Mouse (Mus musculus) embryonic facial prominence, embryonic 14.5 days (tissue): ENCODE measurements around the gene Atf7. TPM values are rescaled to one million over a fixed set of nuclear protein-coding genes. Genes with fewer than 3 reads are reported as not detected.

Source experiments
- ATAC-seq: fragments of 200-750 bp; cut with Nextera tagmentation; 2 replicates; pipeline ENCODE4 v1.8.0; 2017; ENCODE audit warnings: low read depth, moderate number of reproducible peaks, moderate TSS enrichment
- DNase-seq: peaks from one replicate; pipeline ENCODE4 v3.0.0-alpha.2; 2015; ENCODE audit warnings: low spot score
- H3K27ac ChIP-seq: fragments of 300-500 bp; sonication (generic); replicated peaks from 2 replicates; pipeline ENCODE4 v1.5.1; 2014; ENCODE audit warnings: low read depth, mild to moderate bottlenecking, low read length, moderate library complexity
- H3K27me3 ChIP-seq: fragments of 300-500 bp; sonication (generic); replicated peaks from 2 replicates; pipeline ENCODE4 v1.6.1; 2014; ENCODE audit warnings: low read length; ENCODE audit not compliant: control insufficient read depth, insufficient read depth
- H3K36me3 ChIP-seq: fragments of 300-500 bp; sonication (generic); 2 replicates; pipeline ENCODE4 v1.6.1; 2014; ENCODE audit warnings: low read length, mixed read lengths; ENCODE audit not compliant: control insufficient read depth, insufficient read depth
- H3K4me1 ChIP-seq: fragments of 300-500 bp; sonication (generic); 2 replicates; pipeline ENCODE4 v1.6.1; 2014; ENCODE audit warnings: antibody characterized with exemption, low read length; ENCODE audit not compliant: control insufficient read depth, insufficient read depth
- H3K4me2 ChIP-seq: fragments of 300-500 bp; sonication (generic); 2 replicates; pipeline ENCODE4 v1.6.1; 2014; ENCODE audit warnings: low read depth, mild to moderate bottlenecking, low read length, moderate library complexity, mixed read lengths
- H3K4me3 ChIP-seq: fragments of 300-500 bp; sonication (generic); 2 replicates; pipeline ENCODE4 v1.5.1; 2014; ENCODE audit warnings: low read depth, mild to moderate bottlenecking, low read length
- H3K9ac ChIP-seq: fragments of 300-500 bp; sonication (generic); 2 replicates; pipeline ENCODE4 v1.6.1; 2014; ENCODE audit warnings: low read depth, mild to moderate bottlenecking, low read length, moderate library complexity, mixed read lengths
- H3K9me3 ChIP-seq: fragments of 300-500 bp; sonication (generic); 2 replicates; pipeline ENCODE4 v1.6.1; 2016; ENCODE audit warnings: low read length; ENCODE audit not compliant: control insufficient read depth
- WGBS: fragments of 180-500 bp; shearing (Covaris S2); extraction: QIAGEN DNeasy Blood & Tissue Kit; methylation state at CpG from one replicate; pipeline ENCODE4 v1.1.7; 2014; 5-methylcytosine and 5-hydroxymethylcytosine counted together
- polyA plus RNA-seq: library from polyadenylated mRNA; unstranded; fragments of >200 nt; fragmentation: Nextera tagmentation; extraction: Ambion mirVana; gene quantifications from 2 replicates; pipeline ENCODE4 v1.2.1, GENCODE M21; 2014

Atf7 gene
- polyA plus RNA-seq, 1 experiment from 2014 or later: 43.8 TPM

DNA sequence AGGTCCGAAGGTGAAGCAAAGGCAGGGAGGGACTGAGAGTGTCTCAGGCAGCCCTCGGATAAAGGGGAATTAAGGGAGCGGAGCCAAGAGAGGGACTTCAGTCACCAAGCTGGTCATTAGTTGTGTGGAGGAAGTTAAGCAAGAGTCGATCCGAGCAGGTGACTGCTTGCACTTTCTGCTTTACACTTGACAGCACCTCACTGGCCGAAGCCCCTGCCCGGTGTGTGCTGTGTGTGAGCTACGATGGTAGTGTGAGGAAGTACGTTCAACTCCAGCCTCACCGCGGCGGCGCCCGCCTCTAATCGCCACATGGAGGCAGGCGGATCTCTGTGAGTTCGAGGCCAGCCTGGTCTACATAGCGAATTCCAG is 407 bp upstream of the Atf7 start:
- peak overlapping the region; percentile 78 for H3K9ac ChIP-seq
- H3K4me2 ChIP-seq: peak overlapping the region; percentile 75
- H3K4me1 ChIP-seq: peaks cover 16% of the 10 kb centered on the region
- no peak for DNase-seq
- no peak; the same call in 1 of the 2 replicates for ATAC-seq
- H3K9me3 ChIP-seq: no peaks in the 10 kb centered on the region
- peak overlapping the region; percentile 54 for H3K4me3 ChIP-seq
- under 1% methylated on average over 18 of the region's 18 CpGs for WGBS
- H3K27ac ChIP-seq: peak overlapping the region; percentile 97
- no peaks in the 10 kb centered on the region for H3K36me3 ChIP-seq
- H3K27me3 ChIP-seq: no peaks in the 10 kb centered on the region

DNA sequence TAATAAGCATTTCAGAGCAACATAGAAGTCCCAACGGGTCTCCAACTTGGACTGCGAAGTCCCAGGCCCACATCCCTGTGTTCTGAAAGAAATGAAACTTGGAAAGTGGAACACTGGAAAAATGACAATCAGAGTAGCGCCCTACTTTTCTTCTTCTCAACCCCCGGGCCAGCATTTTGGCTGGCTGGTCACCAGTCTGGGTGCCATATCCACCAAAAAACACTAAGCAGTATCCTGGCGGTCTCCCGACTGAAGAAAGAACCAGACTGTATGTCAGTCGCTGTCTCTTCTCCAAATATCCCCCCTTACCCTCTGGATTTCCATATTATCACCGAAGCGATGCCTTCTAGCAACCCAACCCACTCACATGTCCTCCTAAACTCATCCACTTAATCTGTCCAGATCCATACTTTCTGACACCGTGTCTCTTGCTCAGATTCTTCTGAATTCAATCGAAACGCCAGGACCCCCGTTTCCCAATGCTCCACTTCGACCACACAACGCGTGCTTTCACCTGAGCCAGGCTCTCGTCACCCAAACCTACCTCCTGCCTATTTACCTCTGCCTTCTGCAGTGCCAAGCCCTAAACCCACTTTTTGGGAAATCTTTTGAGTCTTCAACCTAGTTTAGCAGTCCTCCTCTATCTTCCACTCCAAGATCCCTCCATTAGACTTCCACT is 834 bp downstream of the Atf7 start:
- Histone ChIP-seq H3K9me3 (no peaks in the 10 kb centered on the region), H3K4me1 (peaks cover 16% of the 10 kb centered on the region), H3K36me3 (peaks cover 2% of the 10 kb centered on the region; the same call in 1 of the 2 replicates), H3K9ac (peak overlapping the region; percentile 71), H3K27ac (peak overlapping the region; percentile 64), H3K4me2 (peak overlapping the region; percentile 75), H3K27me3 (no peaks in the 10 kb centered on the region), H3K4me3 (peak overlapping the region; percentile 54)
- WGBS: 4% methylated on average over 17 of the region's 17 CpGs
- ATAC-seq: no peak
- DNase-seq: peak; percentile 24

DNA sequence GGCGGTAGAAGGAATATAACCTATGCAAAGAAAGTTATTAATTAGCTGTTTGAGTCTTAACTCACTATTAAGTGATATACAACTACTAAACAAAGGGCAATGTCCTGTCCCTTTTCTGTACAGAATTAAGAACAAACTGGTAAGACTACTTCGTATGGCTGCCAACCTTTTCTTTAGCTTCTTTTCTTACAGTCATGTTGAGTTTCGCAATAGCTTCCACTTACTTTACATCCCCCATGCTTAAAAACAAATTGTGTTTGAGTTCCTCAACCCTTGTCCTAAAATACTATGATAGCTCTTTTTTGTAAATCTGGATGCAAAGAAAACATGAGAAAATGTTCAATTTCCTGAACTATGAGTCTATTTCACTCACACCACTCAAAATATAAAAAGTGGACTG is 2.1 kb downstream of the Atf7 start:
- ATAC-seq: no peak
- H3K9me3 ChIP-seq: no peaks in the 10 kb centered on the region
- peaks cover 4% of the 10 kb centered on the region; the same call in 1 of the 2 replicates for H3K36me3 ChIP-seq
- no peak overlapping the region for H3K27ac ChIP-seq
- 0 out of 2 replicates have a peak overlapping the region, but pooled peaks have one; percentile 37 for H3K9ac ChIP-seq
- peak overlapping the region; percentile 75 for H3K4me2 ChIP-seq
- 82% methylated on average over 3 of the region's 3 CpGs for WGBS
- H3K4me1 ChIP-seq: peaks cover 16% of the 10 kb centered on the region
- no peaks in the 10 kb centered on the region for H3K27me3 ChIP-seq
- H3K4me3 ChIP-seq: peak overlapping the region; percentile 54
- DNase-seq: no peak

DNA sequence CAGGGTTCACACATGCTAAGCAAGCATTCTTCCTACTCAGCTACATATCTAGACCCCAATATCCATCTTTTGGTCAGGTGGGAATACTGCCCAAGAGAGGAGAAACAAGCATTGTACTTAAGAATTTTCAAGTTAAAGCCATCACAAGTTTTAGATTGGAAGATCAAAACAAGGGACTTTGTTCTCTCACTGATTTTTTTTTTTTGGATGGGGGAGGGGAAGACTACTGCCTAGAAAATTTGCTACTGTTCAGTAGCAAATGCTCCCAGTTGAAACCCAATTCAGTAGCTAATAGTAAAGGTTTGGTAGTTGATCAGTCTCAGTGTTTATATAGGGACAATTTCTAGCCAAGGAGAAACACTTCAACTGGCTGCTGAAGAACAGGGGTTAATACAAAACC is 2.7 kb downstream of the Atf7 start:
- DNase-seq: no peak

DNA sequence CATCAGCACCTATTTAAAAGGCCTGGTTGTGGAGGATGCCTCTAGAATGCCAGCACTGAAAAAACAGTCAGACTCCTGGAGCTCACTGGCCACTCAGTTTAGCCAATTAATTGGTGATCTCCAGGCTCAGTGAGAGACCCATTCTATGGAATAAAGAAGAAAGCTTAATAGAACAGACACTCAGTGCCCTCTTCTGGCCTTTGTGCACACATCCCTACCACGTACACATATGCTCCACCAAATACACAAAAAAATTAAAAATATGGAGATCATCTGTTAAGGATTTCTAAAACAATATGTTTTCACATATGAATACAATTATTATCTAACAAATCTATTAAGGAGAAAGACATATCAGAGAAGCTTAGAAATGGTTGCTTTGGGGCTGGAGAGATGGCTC is 4.5 kb downstream of the Atf7 start:
- H3K27me3 ChIP-seq: no peaks in the 10 kb centered on the region
- H3K27ac ChIP-seq: no peak overlapping the region
- ATAC-seq (no peak), DNase-seq (no peak)
- 82% methylated on average over 1 of the region's 1 CpGs for WGBS
- no peak overlapping the region for H3K9ac ChIP-seq
- H3K4me2 ChIP-seq: no peak overlapping the region
- H3K4me1 ChIP-seq: peaks cover 16% of the 10 kb centered on the region
- H3K36me3 ChIP-seq: peaks cover 4% of the 10 kb centered on the region; the same call in 1 of the 2 replicates
- H3K4me3 ChIP-seq: no peak overlapping the region
- no peaks in the 10 kb centered on the region for H3K9me3 ChIP-seq

More for the DNA sequence above, 2.7 kb downstream of the Atf7 start:
- Histone ChIP-seq H3K27me3 (no peaks in the 10 kb centered on the region), H3K9ac (no peak overlapping the region), H3K9me3 (no peaks in the 10 kb centered on the region), H3K4me2 (peak overlapping the region; percentile 75; the same call in 1 of the 2 replicates), H3K4me3 (no peak overlapping the region), H3K36me3 (peaks cover 4% of the 10 kb centered on the region; the same call in 1 of the 2 replicates), H3K27ac (no peak overlapping the region), H3K4me1 (peaks cover 16% of the 10 kb centered on the region)
- no peak for ATAC-seq

GRCm38 (mm10) chr15:102619486-102619885 is 5.8 kb downstream of the Atf7 start:
- 97% methylated on average over 5 of the region's 5 CpGs for WGBS
- no peaks in the 10 kb centered on the region for H3K27me3 ChIP-seq
- H3K4me2 ChIP-seq: no peak overlapping the region
- no peak overlapping the region for H3K4me3 ChIP-seq
- DNase-seq (no peak), ATAC-seq (no peak)
- H3K27ac ChIP-seq: no peak overlapping the region
- H3K9me3 ChIP-seq: no peaks in the 10 kb centered on the region
- H3K36me3 ChIP-seq: peaks cover 4% of the 10 kb centered on the region; the same call in 1 of the 2 replicates
- no peak overlapping the region for H3K9ac ChIP-seq
- peaks cover 16% of the 10 kb centered on the region for H3K4me1 ChIP-seq

DNA sequence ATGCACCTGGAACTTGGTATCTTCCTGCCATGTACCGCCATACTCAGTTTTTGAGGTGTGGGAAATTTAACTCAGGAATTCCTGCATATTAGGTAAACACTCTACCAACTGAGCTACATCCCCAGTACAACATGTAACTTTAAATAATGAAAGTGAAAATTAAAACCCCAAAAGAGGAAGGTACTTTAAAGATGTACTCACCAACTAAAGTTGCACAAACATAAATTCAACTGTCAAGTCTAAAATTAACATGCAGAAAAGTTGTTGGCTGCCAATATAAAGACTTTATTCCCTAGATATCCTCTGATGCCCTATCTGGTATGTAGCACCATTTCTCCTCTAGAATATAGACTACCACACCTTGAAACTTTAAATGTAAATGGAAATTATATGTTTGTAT is 7.6 kb downstream of the Atf7 start:
- no peak for DNase-seq
- H3K9me3 ChIP-seq: no peaks in the 10 kb centered on the region
- no peaks in the 10 kb centered on the region for H3K27me3 ChIP-seq
- no peak for ATAC-seq
- 86% methylated on average over 1 of the region's 1 CpGs for WGBS
- H3K27ac ChIP-seq: no peak overlapping the region
- no peak overlapping the region for H3K4me3 ChIP-seq
- no peak overlapping the region for H3K9ac ChIP-seq
- H3K36me3 ChIP-seq: peaks cover 4% of the 10 kb centered on the region; the same call in 1 of the 2 replicates
- peaks cover 2% of the 10 kb centered on the region for H3K4me1 ChIP-seq
- H3K4me2 ChIP-seq: no peak overlapping the region

- Histone ChIP-seq H3K4me1 (no peaks in the 10 kb centered on the region), H3K9ac (no peak overlapping the region), H3K4me3 (no peak overlapping the region), H3K27me3 (no peaks in the 10 kb centered on the region), H3K9me3 (no peaks in the 10 kb centered on the region), H3K4me2 (no peak overlapping the region), H3K27ac (no peak overlapping the region), H3K36me3 (peaks cover 4% of the 10 kb centered on the region; the same call in 1 of the 2 replicates)
- DNase-seq: no peak
- no peak for ATAC-seq
- 89% methylated on average over 2 of the region's 2 CpGs for WGBS
These were observed 9.1 kb downstream of the Atf7 start for GRCm38 (mm10) chr15:102616174-102616573.

DNA sequence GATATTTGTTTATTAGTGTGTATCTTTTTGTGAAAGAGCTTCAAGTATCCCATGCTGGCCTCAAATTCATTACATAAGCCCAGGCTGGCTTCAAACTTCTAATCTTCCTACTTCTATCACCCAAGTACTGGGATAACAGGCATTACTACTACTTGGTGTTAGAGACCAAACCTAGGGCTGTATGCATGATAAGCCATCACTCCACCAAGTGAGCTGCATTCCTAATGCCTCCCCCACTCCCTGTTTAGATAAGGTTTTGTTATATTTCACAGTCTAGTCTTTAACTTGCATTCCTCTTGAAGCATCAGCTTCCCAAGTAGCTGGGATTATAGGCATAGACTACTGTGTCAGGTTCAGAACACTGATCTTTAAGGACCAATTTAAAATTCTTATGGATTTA is 11.0 kb downstream of the Atf7 start:
- ATAC-seq: no peak
- no peak overlapping the region for H3K4me2 ChIP-seq
- H3K9me3 ChIP-seq: no peaks in the 10 kb centered on the region
- no peak overlapping the region for H3K9ac ChIP-seq
- no peaks in the 10 kb centered on the region for H3K4me1 ChIP-seq
- no peak overlapping the region for H3K4me3 ChIP-seq
- no peaks in the 10 kb centered on the region for H3K36me3 ChIP-seq
- H3K27ac ChIP-seq: no peak overlapping the region
- no peak for DNase-seq
- no peaks in the 10 kb centered on the region for H3K27me3 ChIP-seq
